33 mouse cellular contexts compared by ENCODE assay signal in the genomic region with DNA sequence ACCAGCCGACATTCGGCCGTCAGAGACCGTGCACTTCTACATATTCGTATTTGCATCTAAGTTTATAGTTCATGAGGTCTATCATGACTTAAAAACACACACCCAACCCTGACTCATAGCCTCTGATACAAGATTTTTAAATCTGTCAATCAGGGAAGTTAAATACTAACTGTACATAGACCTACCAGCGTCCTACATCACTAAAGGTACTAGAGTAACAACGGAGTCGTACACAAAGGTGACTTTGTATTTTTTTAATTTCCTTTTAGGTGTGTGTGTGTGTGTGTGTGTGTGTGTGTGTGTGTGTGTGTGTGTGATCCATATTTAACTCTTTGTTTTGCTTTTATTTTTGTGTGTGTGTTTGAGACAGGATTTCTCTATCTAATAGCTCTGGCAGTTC. TPM values are rescaled to one million over a fixed set of nuclear protein-coding genes. Genes with fewer than 3 reads are reported as not detected.
"Had no signal": no experiment of that assay in that cellular context is flagged by ENCODE, and none has a peak within 500 bp of the region (broad histone marks: within the 10 kb centered on the region; RNA-seq: fewer than 3 reads in every experiment).

No protein-coding gene starts in this region.

- H3K27me3 ChIP-seq: embryonic facial prominence, embryonic 12.5 days; embryonic facial prominence, embryonic 13.5 days; embryonic facial prominence, embryonic 15.5 days; forebrain, embryonic 12.5 days; forebrain, embryonic 13.5 days; forebrain, embryonic 15.5 days had no signal

- H3K9ac ChIP-seq: embryonic facial prominence, embryonic 12.5 days; embryonic facial prominence, embryonic 13.5 days; embryonic facial prominence, embryonic 15.5 days; forebrain, embryonic 12.5 days; forebrain, embryonic 13.5 days; forebrain, embryonic 15.5 days; forebrain, postnatal 0 days had no signal

- H3K4me1 ChIP-seq: embryonic facial prominence, embryonic 10.5 days; embryonic facial prominence, embryonic 12.5 days; embryonic facial prominence, embryonic 13.5 days; forebrain, embryonic 10.5 days; forebrain, embryonic 15.5 days had no signal

- ATAC-seq: forebrain, embryonic 13.5 days; forebrain, embryonic 14.5 days; forebrain, embryonic 15.5 days; forebrain, embryonic 16.5 days; forebrain, postnatal 0 days had no signal

- DNase-seq: cerebellum, adult 8-10 months; cerebellum, adult 9-10 months; cerebellum, adult 9-11 months; cerebellum, postnatal 10 days; cerebellum, postnatal 14 days; cerebellum, postnatal 25 days; cerebellum, postnatal 36 days; embryo, embryonic 11 days; forebrain, postnatal 0 days; gastrocnemius, adult 2 months; gastrocnemius, postnatal 10 days; gastrocnemius, postnatal 14 days; gastrocnemius, postnatal 25 days; gastrocnemius, postnatal 36 days; heart, adult 18-20 months; heart, adult 2 months had no signal

- H3K4me2 ChIP-seq: embryonic facial prominence, embryonic 12.5 days; embryonic facial prominence, embryonic 13.5 days; embryonic facial prominence, embryonic 15.5 days; forebrain, embryonic 12.5 days; forebrain, embryonic 13.5 days; forebrain, embryonic 15.5 days had no signal

- H3K27ac ChIP-seq: embryonic facial prominence, embryonic 10.5 days; embryonic facial prominence, embryonic 12.5 days; embryonic facial prominence, embryonic 13.5 days; embryonic facial prominence, embryonic 15.5 days; forebrain, embryonic 10.5 days; forebrain, embryonic 12.5 days; forebrain, embryonic 13.5 days; forebrain, embryonic 15.5 days; gastrocnemius, adult 2 months; heart, adult 2 months had no signal

- H3K36me3 ChIP-seq: embryonic facial prominence, embryonic 10.5 days; embryonic facial prominence, embryonic 12.5 days; embryonic facial prominence, embryonic 13.5 days; embryonic facial prominence, embryonic 15.5 days; forebrain, embryonic 10.5 days; forebrain, embryonic 12.5 days; forebrain, embryonic 15.5 days had no signal

- H3K9me3 ChIP-seq: embryonic facial prominence, embryonic 10.5 days; embryonic facial prominence, embryonic 12.5 days; embryonic facial prominence, embryonic 13.5 days; embryonic facial prominence, embryonic 15.5 days; forebrain, embryonic 10.5 days; forebrain, embryonic 12.5 days; forebrain, embryonic 15.5 days had no signal

- H3K4me3 ChIP-seq: embryonic facial prominence, embryonic 10.5 days; embryonic facial prominence, embryonic 12.5 days; embryonic facial prominence, embryonic 13.5 days; embryonic facial prominence, embryonic 15.5 days; erythroblast, embryonic 14.5 days; forebrain, embryonic 10.5 days; forebrain, embryonic 12.5 days; forebrain, embryonic 13.5 days; forebrain, embryonic 15.5 days; gastrocnemius, adult 2 months; heart, adult 2 months had no signal

RNA-seq across cellular contexts. Expression of a gene that starts 44.9 kb away (rescaled TPM):
- polyA plus RNA-seq: cortical plate, adult 2 months; embryonic facial prominence, embryonic 10.5 days; embryonic facial prominence, embryonic 11.5 days; embryonic facial prominence, embryonic 12.5 days; embryonic facial prominence, embryonic 13.5 days; embryonic facial prominence, embryonic 14.5 days; embryonic facial prominence, embryonic 15.5 days; erythroblast, embryonic 14.5 days; forebrain, embryonic 10.5 days; forebrain, embryonic 11.5 days; forebrain, embryonic 12.5 days; forebrain, embryonic 13.5 days; forebrain, embryonic 14.5 days; forebrain, embryonic 15.5 days; forebrain, embryonic 16.5 days; forebrain, postnatal 0 days; frontal cortex, adult 2 months; gonadal fat pad, adult 2 months; heart, adult 2 months had no signal
